Mouse (Mus musculus) induced T-regulatory cell, adult 2 months (primary cell): ENCODE measurements around the gene 9930111J21Rik2.
"Not testable (repeated sequence)": the region's sequence is repeated elsewhere in the genome, so short reads cannot be mapped to it uniquely, and the experiment has no call there.

ENCODE experiments used
- DNase-seq: peaks from one replicate; pipeline ENCODE4 v3.0.0-alpha.2; 2012; ENCODE audit warnings: low read depth

9930111J21Rik2 gene

DNA sequence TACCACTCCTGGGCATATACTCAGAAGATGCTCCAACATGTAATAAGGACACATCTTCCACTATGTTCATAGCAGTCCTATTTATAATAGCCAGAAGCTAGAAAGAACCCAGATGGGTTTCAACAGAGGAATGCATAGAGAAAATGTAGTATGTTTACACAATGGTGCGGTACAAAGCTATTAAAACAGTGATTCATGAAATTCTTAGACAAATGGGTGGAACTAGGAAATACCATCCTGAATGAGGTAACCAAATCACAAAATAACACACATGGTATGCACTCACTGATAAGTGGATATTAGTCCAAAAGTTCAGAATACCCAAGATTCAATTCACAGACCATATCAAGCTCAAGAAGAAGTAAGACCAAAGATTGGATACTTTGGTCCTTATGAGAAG is 76.4 kb downstream of the 9930111J21Rik2 start:
- not testable (repeated sequence) for DNase-seq
